Mouse (Mus musculus) heart, embryonic 11.5 days (tissue): ENCODE data around the gene E130116L18Rik. TPM values are rescaled to one million over a fixed set of nuclear protein-coding genes. Genes with fewer than 3 reads are reported as not detected.
"Not testable (repeated sequence)": the region's sequence is repeated elsewhere in the genome, so short reads cannot be mapped to it uniquely, and the experiment has no call there.

Experiments used
- ATAC-seq: fragments of 200-750 bp; cut with Nextera tagmentation; replicated peaks from 2 replicates; pipeline ENCODE4 v1.8.0; 2017; ENCODE audit warnings: moderate library complexity; ENCODE audit not compliant: insufficient number of reproducible peaks, low FRiP score, low TSS enrichment
- H3K27ac ChIP-seq: fragments of 300-500 bp; sonication (generic); 2 replicates; pipeline ENCODE4 v1.5.1; 2014; ENCODE audit warnings: mild to moderate bottlenecking, low read depth, low read length
- H3K27me3 ChIP-seq: fragments of 300-500 bp; sonication (generic); 2 replicates; pipeline ENCODE4 v1.6.1; 2014; ENCODE audit warnings: mild to moderate bottlenecking, low read length, mixed read lengths; ENCODE audit not compliant: control insufficient read depth, insufficient read depth
- H3K36me3 ChIP-seq: fragments of 300-500 bp; sonication (generic); 2 replicates; pipeline ENCODE4 v1.6.1; 2014; ENCODE audit warnings: mild to moderate bottlenecking, low read length, moderate library complexity, mixed read lengths; ENCODE audit not compliant: control insufficient read depth, insufficient read depth
- H3K4me1 ChIP-seq: fragments of 300-500 bp; sonication (generic); 2 replicates; pipeline ENCODE4 v1.6.1; 2014; ENCODE audit warnings: low read length; ENCODE audit not compliant: control insufficient read depth, insufficient read depth
- H3K4me2 ChIP-seq: fragments of 300-500 bp; sonication (generic); 2 replicates; pipeline ENCODE4 v1.6.1; 2014; ENCODE audit warnings: mild to moderate bottlenecking, moderate library complexity
- H3K4me3 ChIP-seq: fragments of 300-500 bp; sonication (generic); 2 replicates; pipeline ENCODE4 v1.5.1; 2014; ENCODE audit warnings: low read depth, low read length
- H3K9ac ChIP-seq: fragments of 300-500 bp; sonication (generic); 2 replicates; pipeline ENCODE4 v1.6.1; 2014; ENCODE audit warnings: mild to moderate bottlenecking, low read depth, low read length, moderate library complexity
- H3K9me3 ChIP-seq: fragments of 300-500 bp; sonication (generic); replicated peaks from 2 replicates; pipeline ENCODE4 v1.6.1; 2016; ENCODE audit warnings: low read length; ENCODE audit not compliant: control insufficient read depth
- WGBS: fragments of 180-500 bp; shearing (Covaris S2); extraction: QIAGEN DNeasy Blood & Tissue Kit; methylation state at CpG from one replicate; pipeline ENCODE4 v1.1.7; 2014; ENCODE audit not compliant: insufficient replicate concordance; 5-methylcytosine and 5-hydroxymethylcytosine counted together
- polyA plus RNA-seq: library from polyadenylated mRNA; unstranded; fragments of >200 nt; fragmentation: Nextera tagmentation; extraction: Ambion mirVana; gene quantifications from 2 replicates; pipeline ENCODE4 v1.2.1, GENCODE M21; 2014

E130116L18Rik gene
- polyA plus RNA-seq, 1 experiment from 2014 or later: not detected

- H3K9ac ChIP-seq: no peak overlapping the region
These were observed 32.4 kb downstream of the E130116L18Rik start for GRCm38 (mm10) chr5:25190521-25190920.

DNA sequence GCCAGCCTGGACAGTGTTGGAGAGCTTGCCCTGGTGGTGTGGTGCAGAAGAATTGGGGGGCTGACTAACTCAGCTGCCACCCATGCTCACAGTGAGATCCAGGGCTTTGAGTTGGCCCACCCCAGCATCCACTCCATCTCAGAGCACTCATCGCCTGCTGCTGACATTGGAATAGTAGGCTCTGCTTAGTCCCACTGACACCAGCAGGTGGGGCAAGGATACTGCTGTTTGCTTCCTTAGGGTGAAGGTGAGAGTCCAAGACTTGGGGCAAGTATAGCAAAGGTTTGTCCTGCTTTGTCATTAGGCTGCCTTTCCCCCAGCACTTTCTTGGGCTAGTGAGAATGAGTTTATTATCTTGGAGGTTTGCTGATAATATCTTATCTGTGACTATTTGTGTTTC lies 34.2 kb downstream of the E130116L18Rik start:
- 50% methylated on average over 1 of the region's 1 CpGs for WGBS
- no peak overlapping the region for H3K4me3 ChIP-seq
- ATAC-seq: no peak

More at GRCm38 (mm10) chr5:25190521-25190920, 32.4 kb downstream of the E130116L18Rik start:
- Histone ChIP-seq H3K4me1 (no peaks in the 10 kb centered on the region), H3K9me3 (no peaks in the 10 kb centered on the region), H3K4me2 (no peak overlapping the region), H3K27me3 (no peaks in the 10 kb centered on the region), H3K4me3 (no peak overlapping the region), H3K36me3 (no peaks in the 10 kb centered on the region), H3K27ac (no peak overlapping the region)
- ATAC-seq: no peak
- 80% methylated on average over 2 of the region's 2 CpGs for WGBS

GRCm38 (mm10) chr5:25187727-25188126 lies 35.2 kb downstream of the E130116L18Rik start:
- H3K9ac ChIP-seq: no peak overlapping the region
- H3K27ac ChIP-seq: no peak overlapping the region
- H3K36me3 ChIP-seq: no peaks in the 10 kb centered on the region
- H3K9me3 ChIP-seq: no peaks in the 10 kb centered on the region
- no peak for ATAC-seq
- H3K27me3 ChIP-seq: no peaks in the 10 kb centered on the region
- no peak overlapping the region for H3K4me3 ChIP-seq
- no peaks in the 10 kb centered on the region for H3K4me1 ChIP-seq
- H3K4me2 ChIP-seq: no peak overlapping the region

More for the DNA sequence above, 34.2 kb downstream of the E130116L18Rik start:
- no peaks in the 10 kb centered on the region for H3K9me3 ChIP-seq
- no peak overlapping the region for H3K9ac ChIP-seq
- H3K36me3 ChIP-seq: no peaks in the 10 kb centered on the region
- H3K27me3 ChIP-seq: no peaks in the 10 kb centered on the region
- no peak overlapping the region for H3K27ac ChIP-seq
- no peak overlapping the region for H3K4me2 ChIP-seq
- H3K4me1 ChIP-seq: no peaks in the 10 kb centered on the region

GRCm38 (mm10) chr5:25184594-25184993 lies 38.4 kb downstream of the E130116L18Rik start:
- Histone ChIP-seq H3K36me3 (no peaks in the 10 kb centered on the region), H3K4me1 (peaks cover 4% of the 10 kb centered on the region; the same call in 1 of the 2 replicates), H3K4me2 (no peak overlapping the region), H3K27me3 (no peaks in the 10 kb centered on the region), H3K4me3 (no peak overlapping the region), H3K27ac (no peak overlapping the region), H3K9me3 (no peaks in the 10 kb centered on the region), H3K9ac (no peak overlapping the region)
- WGBS: 51% methylated on average over 2 of the region's 2 CpGs
- ATAC-seq: no peak

- Histone ChIP-seq H3K4me2 (no peak overlapping the region), H3K36me3 (no peaks in the 10 kb centered on the region), H3K27me3 (no peaks in the 10 kb centered on the region), H3K27ac (no peak overlapping the region), H3K4me3 (no peak overlapping the region), H3K4me1 (peaks cover 4% of the 10 kb centered on the region; the same call in 1 of the 2 replicates), H3K9me3 (no peaks in the 10 kb centered on the region), H3K9ac (no peak overlapping the region)
- ATAC-seq: no peak
- 84% methylated on average over 4 of the region's 4 CpGs for WGBS
These were observed 39.4 kb downstream of the E130116L18Rik start for GRCm38 (mm10) chr5:25183595-25183994.

GRCm38 (mm10) chr5:25181004-25181531 lies 41.9 kb downstream of the E130116L18Rik start, which contains the start of gene Galntl5:
Galntl5 (plus strand) TSS chr5:25181460.
- peaks cover 4% of the 10 kb centered on the region; the same call in 1 of the 2 replicates for H3K4me1 ChIP-seq
- H3K9me3 ChIP-seq: no peaks in the 10 kb centered on the region
- no peak for ATAC-seq
- no peak within 1 kb of the TSS for H3K4me3 ChIP-seq
- no peak within 1 kb of the TSS for H3K27ac ChIP-seq
- no peak within 1 kb of the TSS for H3K9ac ChIP-seq
- H3K36me3 ChIP-seq: no peaks in the 10 kb centered on the region
- WGBS: 69% methylated on average over 1 of the region's 1 CpGs
- no peak within 1 kb of the TSS for H3K4me2 ChIP-seq
- H3K27me3 ChIP-seq: no peaks in the 10 kb centered on the region

GRCm38 (mm10) chr5:25179936-25180488 lies 42.9 kb downstream of the E130116L18Rik start:
- H3K36me3 ChIP-seq: no peaks in the 10 kb centered on the region
- WGBS: 83% methylated on average over 3 of the region's 3 CpGs
- H3K9ac ChIP-seq: no peak overlapping the region
- no peaks in the 10 kb centered on the region for H3K9me3 ChIP-seq
- H3K27me3 ChIP-seq: no peaks in the 10 kb centered on the region
- H3K27ac ChIP-seq: no peak overlapping the region
- H3K4me3 ChIP-seq: no peak overlapping the region
- no peak overlapping the region for H3K4me2 ChIP-seq
- H3K4me1 ChIP-seq: peaks cover 4% of the 10 kb centered on the region; the same call in 1 of the 2 replicates
- no peak for ATAC-seq

GRCm38 (mm10) chr5:25179284-25179683 lies 43.7 kb downstream of the E130116L18Rik start:
- Histone ChIP-seq H3K4me3 (no peak overlapping the region), H3K4me2 (no peak overlapping the region), H3K27ac (no peak overlapping the region), H3K27me3 (no peaks in the 10 kb centered on the region), H3K9ac (no peak overlapping the region), H3K4me1 (peaks cover 4% of the 10 kb centered on the region; the same call in 1 of the 2 replicates), H3K36me3 (no peaks in the 10 kb centered on the region), H3K9me3 (no peaks in the 10 kb centered on the region)
- no peak for ATAC-seq
- 93% methylated on average over 4 of the region's 4 CpGs for WGBS

DNA sequence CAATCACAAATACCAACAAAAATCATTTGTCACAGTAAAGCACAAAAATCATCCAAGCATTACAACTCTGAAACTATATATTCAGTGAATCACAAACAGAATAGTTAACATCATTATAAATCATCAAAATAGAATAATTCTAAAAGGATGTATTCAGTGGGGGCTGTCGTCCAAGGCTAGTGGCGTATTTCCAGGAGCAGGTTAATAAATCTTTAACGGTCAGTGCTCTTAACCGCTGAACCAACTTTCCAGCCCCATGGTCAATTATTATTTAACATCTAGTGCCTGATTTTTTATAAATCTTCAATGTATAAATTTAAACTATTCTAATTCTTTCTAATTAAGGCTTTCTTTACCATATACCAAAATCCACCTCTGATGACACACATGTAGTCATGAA lies 44.4 kb downstream of the E130116L18Rik start:
- not testable (repeated sequence) for H3K4me3 ChIP-seq, H3K9me3 ChIP-seq, ATAC-seq, H3K27me3 ChIP-seq, H3K27ac ChIP-seq, H3K36me3 ChIP-seq, H3K4me2 ChIP-seq, H3K9ac ChIP-seq, H3K4me1 ChIP-seq
- 89% methylated on average over 4 of the region's 4 CpGs for WGBS
